Mouse (Mus musculus) midbrain, embryonic 13.5 days (tissue): ENCODE measurements around the gene Syne3. TPM values are rescaled to one million over a fixed set of nuclear protein-coding genes. Genes with fewer than 3 reads are reported as not detected.

Experiments
- ATAC-seq: fragments of 200-750 bp; cut with Nextera tagmentation; 2 replicates; pipeline ENCODE4 v1.8.0; 2017; ENCODE audit warnings: mild to moderate bottlenecking, moderate TSS enrichment, moderate library complexity
- H3K27ac ChIP-seq: fragments of 300-500 bp; sonication (generic); 2 replicates; pipeline ENCODE4 v1.5.1; 2015; ENCODE audit warnings: inconsistent platforms, mild to moderate bottlenecking, moderate library complexity
- H3K27me3 ChIP-seq: fragments of 300-500 bp; sonication (generic); 2 replicates; pipeline ENCODE4 v1.6.1; 2015; ENCODE audit warnings: mild to moderate bottlenecking, inconsistent platforms
- H3K36me3 ChIP-seq: fragments of 300-500 bp; sonication (generic); 2 replicates; pipeline ENCODE4 v1.6.1; 2015; ENCODE audit warnings: mild to moderate bottlenecking, inconsistent platforms
- H3K4me1 ChIP-seq: fragments of 300-500 bp; sonication (generic); replicated peaks from 2 replicates; pipeline ENCODE4 v1.6.1; 2015; ENCODE audit warnings: inconsistent platforms
- H3K4me2 ChIP-seq: fragments of 300-500 bp; sonication (generic); replicated peaks from 2 replicates; pipeline ENCODE4 v1.6.1; 2015; ENCODE audit warnings: moderate library complexity, mild to moderate bottlenecking, inconsistent platforms
- H3K4me3 ChIP-seq: fragments of 300-500 bp; sonication (generic); replicated peaks from 2 replicates; pipeline ENCODE4 v1.5.1; 2015; ENCODE audit warnings: mild to moderate bottlenecking, inconsistent platforms
- H3K9ac ChIP-seq: fragments of 300-500 bp; sonication (generic); replicated peaks from 2 replicates; pipeline ENCODE4 v1.6.1; 2015; ENCODE audit warnings: mild to moderate bottlenecking, inconsistent platforms
- H3K9me3 ChIP-seq: fragments of 300-500 bp; sonication (generic); 2 replicates; pipeline ENCODE4 v1.6.1; 2016; ENCODE audit warnings: mild to moderate bottlenecking, inconsistent platforms
- WGBS: fragments of 180-500 bp; shearing (Covaris S2); methylation state at CpG from one replicate; pipeline ENCODE4 v1.1.7; 2015; 5-methylcytosine and 5-hydroxymethylcytosine counted together
- polyA plus RNA-seq: library from polyadenylated mRNA; unstranded; fragments of >200 nt; fragmentation: Nextera tagmentation; extraction: Ambion mirVana; gene quantifications from 2 replicates; pipeline ENCODE4 v1.2.1, GENCODE M21; 2015

The Syne3 gene
- polyA plus RNA-seq, 1 experiment from 2014 or later = 0.17 TPM

- H3K4me1 ChIP-seq = peaks cover 4% of the 10 kb centered on the region; the same call in 1 of the 2 replicates
- H3K27ac ChIP-seq = no peak overlapping the region
- no peak overlapping the region for H3K4me3 ChIP-seq
- H3K27me3 ChIP-seq = no peaks in the 10 kb centered on the region
- WGBS = 72% methylated on average over 17 of the region's 17 CpGs
- H3K4me2 ChIP-seq = no peak overlapping the region
- H3K36me3 ChIP-seq = no peaks in the 10 kb centered on the region
- H3K9ac ChIP-seq = no peak overlapping the region
- no peaks in the 10 kb centered on the region for H3K9me3 ChIP-seq
- no peak for ATAC-seq
These were observed 54.4 kb downstream of the Syne3 start for GRCm38 (mm10) chr12:104955003-104955800.

GRCm38 (mm10) chr12:104953941-104954340, 55.7 kb downstream of the Syne3 start:
- Histone ChIP-seq H3K4me1 (peaks cover 4% of the 10 kb centered on the region; the same call in 1 of the 2 replicates), H3K36me3 (no peaks in the 10 kb centered on the region), H3K27me3 (no peaks in the 10 kb centered on the region), H3K27ac (no peak overlapping the region), H3K9me3 (no peaks in the 10 kb centered on the region), H3K4me3 (no peak overlapping the region), H3K4me2 (no peak overlapping the region), H3K9ac (no peak overlapping the region)
- WGBS = 22% methylated on average over 4 of the region's 4 CpGs
- ATAC-seq = no peak

DNA sequence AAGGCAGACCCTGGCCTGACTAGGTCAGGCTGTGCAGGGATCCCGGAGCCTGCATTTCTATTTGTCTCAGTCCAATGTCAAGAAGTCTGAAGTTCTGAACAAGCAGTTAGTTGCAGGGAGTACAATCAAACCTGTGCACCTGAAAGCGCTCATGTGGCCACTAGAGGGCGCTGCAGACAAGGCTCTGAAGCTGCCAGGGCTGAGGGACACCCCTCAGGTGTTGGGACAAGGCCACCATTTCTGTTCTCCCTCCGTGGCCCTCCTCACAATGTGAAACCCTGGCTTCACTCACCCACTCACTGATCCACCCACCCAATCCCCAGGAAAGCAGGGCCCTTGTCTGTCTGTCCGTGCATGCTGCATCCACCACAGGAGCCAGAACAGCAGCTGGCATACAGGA, 57.2 kb downstream of the Syne3 start:
- no peaks in the 10 kb centered on the region for H3K36me3 ChIP-seq
- H3K4me1 ChIP-seq = peaks cover 4% of the 10 kb centered on the region; the same call in 1 of the 2 replicates
- H3K9ac ChIP-seq = no peak overlapping the region
- H3K27me3 ChIP-seq = no peaks in the 10 kb centered on the region
- peak; percentile 59 for ATAC-seq
- no peak overlapping the region for H3K27ac ChIP-seq
- 15% methylated on average over 5 of the region's 5 CpGs for WGBS
- no peak overlapping the region for H3K4me3 ChIP-seq
- no peak overlapping the region for H3K4me2 ChIP-seq
- H3K9me3 ChIP-seq = no peaks in the 10 kb centered on the region

- no peaks in the 10 kb centered on the region for H3K36me3 ChIP-seq
- no peaks in the 10 kb centered on the region for H3K9me3 ChIP-seq
- H3K4me1 ChIP-seq = no peaks in the 10 kb centered on the region
- ATAC-seq = no peak
- no peak overlapping the region for H3K4me2 ChIP-seq
- no peak overlapping the region for H3K9ac ChIP-seq
- H3K4me3 ChIP-seq = no peak overlapping the region
- no peak overlapping the region for H3K27ac ChIP-seq
- 71% methylated on average over 2 of the region's 2 CpGs for WGBS
- peaks cover 3% of the 10 kb centered on the region; the same call in 1 of the 2 replicates for H3K27me3 ChIP-seq
These were observed 61.7 kb downstream of the Syne3 start for GRCm38 (mm10) chr12:104947911-104948310.

GRCm38 (mm10) chr12:104946231-104946630, 63.4 kb downstream of the Syne3 start:
- no peak overlapping the region for H3K4me2 ChIP-seq
- no peaks in the 10 kb centered on the region for H3K4me1 ChIP-seq
- H3K27ac ChIP-seq = no peak overlapping the region
- no peak overlapping the region for H3K4me3 ChIP-seq
- H3K27me3 ChIP-seq = peaks cover 3% of the 10 kb centered on the region; the same call in 1 of the 2 replicates
- no peak for ATAC-seq
- H3K36me3 ChIP-seq = no peaks in the 10 kb centered on the region
- no peaks in the 10 kb centered on the region for H3K9me3 ChIP-seq
- WGBS = 90% methylated on average over 6 of the region's 6 CpGs
- no peak overlapping the region for H3K9ac ChIP-seq

DNA sequence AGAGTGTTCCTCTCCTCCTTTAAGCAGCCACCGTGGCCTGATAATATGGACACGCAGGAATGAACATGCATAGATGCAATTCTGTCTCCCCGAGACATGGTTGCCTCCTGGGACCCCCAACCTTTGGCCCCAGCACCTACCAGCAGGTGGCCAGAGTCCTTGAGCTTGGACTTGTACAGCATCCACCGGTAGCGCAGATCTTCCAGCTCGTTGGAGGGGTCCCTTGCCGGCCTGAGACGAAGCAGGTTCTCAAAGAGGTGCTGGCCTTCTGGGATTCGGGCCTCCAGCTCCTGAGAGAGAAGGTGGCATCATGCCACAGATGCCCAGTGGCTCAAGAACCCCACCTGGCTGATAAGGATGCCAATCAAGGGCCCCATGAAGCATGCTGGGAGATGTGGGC, 69.1 kb downstream of the Syne3 start:
- no peak overlapping the region for H3K4me3 ChIP-seq
- peaks cover 11% of the 10 kb centered on the region for H3K27me3 ChIP-seq
- no peak overlapping the region for H3K4me2 ChIP-seq
- ATAC-seq = no peak
- 79% methylated on average over 9 of the region's 9 CpGs for WGBS
- H3K36me3 ChIP-seq = no peaks in the 10 kb centered on the region
- H3K9ac ChIP-seq = no peak overlapping the region
- H3K4me1 ChIP-seq = peaks cover 10% of the 10 kb centered on the region; the same call in 1 of the 2 replicates
- no peak overlapping the region for H3K27ac ChIP-seq
- H3K9me3 ChIP-seq = no peaks in the 10 kb centered on the region

- Histone ChIP-seq H3K4me2 (no peak overlapping the region), H3K9ac (no peak overlapping the region), H3K4me3 (no peak overlapping the region), H3K27ac (no peak overlapping the region), H3K36me3 (no peaks in the 10 kb centered on the region), H3K9me3 (no peaks in the 10 kb centered on the region), H3K4me1 (peaks cover 10% of the 10 kb centered on the region; the same call in 1 of the 2 replicates), H3K27me3 (peaks cover 11% of the 10 kb centered on the region)
- peak; percentile 63; the same call in 1 of the 2 replicates for ATAC-seq
- 9% methylated on average over 4 of the region's 4 CpGs for WGBS
These were observed 69.6 kb downstream of the Syne3 start for GRCm38 (mm10) chr12:104940027-104940386.

GRCm38 (mm10) chr12:104939372-104940026, 70.1 kb downstream of the Syne3 start:
- peaks cover 10% of the 10 kb centered on the region; the same call in 1 of the 2 replicates for H3K4me1 ChIP-seq
- no peaks in the 10 kb centered on the region for H3K36me3 ChIP-seq
- no peak overlapping the region for H3K4me3 ChIP-seq
- H3K9me3 ChIP-seq = no peaks in the 10 kb centered on the region
- H3K9ac ChIP-seq = no peak overlapping the region
- WGBS = 35% methylated on average over 13 of the region's 13 CpGs
- no peak overlapping the region for H3K27ac ChIP-seq
- no peak overlapping the region for H3K4me2 ChIP-seq
- peak; percentile 92 for ATAC-seq
- peaks cover 11% of the 10 kb centered on the region for H3K27me3 ChIP-seq

DNA sequence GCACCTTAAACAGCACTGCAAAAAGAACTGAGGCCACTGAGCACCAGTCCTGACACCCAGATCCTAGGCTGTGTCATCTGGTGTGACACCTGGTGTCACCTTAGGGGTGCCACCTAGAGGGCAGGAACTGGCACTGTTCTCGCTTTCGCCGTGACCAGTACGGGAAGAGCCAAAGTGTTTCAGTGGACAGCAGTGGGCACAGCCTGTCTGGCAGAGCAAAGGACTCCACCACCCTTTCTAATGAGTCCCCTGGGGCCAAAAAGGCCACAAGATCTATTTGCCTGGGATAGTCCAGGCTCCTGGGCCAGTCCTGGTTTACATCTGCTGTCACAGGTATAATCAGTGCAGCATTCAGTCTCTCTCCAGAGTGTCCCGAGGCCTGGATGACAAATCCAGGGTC, 70.7 kb downstream of the Syne3 start:
- Histone ChIP-seq H3K36me3 (no peaks in the 10 kb centered on the region), H3K9me3 (no peaks in the 10 kb centered on the region), H3K27me3 (peaks cover 11% of the 10 kb centered on the region), H3K9ac (no peak overlapping the region), H3K4me1 (peaks cover 10% of the 10 kb centered on the region; the same call in 1 of the 2 replicates), H3K4me3 (no peak overlapping the region), H3K4me2 (no peak overlapping the region), H3K27ac (no peak overlapping the region)
- ATAC-seq = peak; percentile 34; the same call in 1 of the 2 replicates
- 73% methylated on average over 5 of the region's 5 CpGs for WGBS

- no peaks in the 10 kb centered on the region for H3K36me3 ChIP-seq
- H3K4me2 ChIP-seq = no peak overlapping the region
- 70% methylated on average over 4 of the region's 4 CpGs for WGBS
- peaks cover 10% of the 10 kb centered on the region; the same call in 1 of the 2 replicates for H3K4me1 ChIP-seq
- no peaks in the 10 kb centered on the region for H3K9me3 ChIP-seq
- H3K9ac ChIP-seq = no peak overlapping the region
- no peak for ATAC-seq
- H3K27me3 ChIP-seq = peaks cover 9% of the 10 kb centered on the region
- H3K27ac ChIP-seq = no peak overlapping the region
- no peak overlapping the region for H3K4me3 ChIP-seq
These were observed 73.4 kb downstream of the Syne3 start for GRCm38 (mm10) chr12:104936223-104936622.

- Histone ChIP-seq H3K4me2 (no peak overlapping the region), H3K9ac (no peak overlapping the region), H3K36me3 (no peaks in the 10 kb centered on the region), H3K27ac (no peak overlapping the region), H3K9me3 (no peaks in the 10 kb centered on the region), H3K4me1 (peaks cover 10% of the 10 kb centered on the region; the same call in 1 of the 2 replicates), H3K27me3 (peaks cover 4% of the 10 kb centered on the region; the same call in 1 of the 2 replicates), H3K4me3 (no peak overlapping the region)
- no peak for ATAC-seq
- WGBS = 90% methylated on average over 8 of the region's 8 CpGs
These were observed 74.5 kb downstream of the Syne3 start for GRCm38 (mm10) chr12:104935144-104935543.

- ATAC-seq = no peak
- 86% methylated on average over 13 of the region's 13 CpGs for WGBS
These were observed 75.8 kb downstream of the Syne3 start for GRCm38 (mm10) chr12:104933800-104934199.

More at GRCm38 (mm10) chr12:104933800-104934199, 75.8 kb downstream of the Syne3 start:
- Histone ChIP-seq H3K27ac (no peak overlapping the region), H3K4me3 (no peak overlapping the region), H3K36me3 (no peaks in the 10 kb centered on the region), H3K9me3 (no peaks in the 10 kb centered on the region), H3K27me3 (peaks cover 4% of the 10 kb centered on the region; the same call in 1 of the 2 replicates), H3K4me2 (no peak overlapping the region), H3K9ac (no peak overlapping the region), H3K4me1 (no peaks in the 10 kb centered on the region)
